Mouse (Mus musculus) frontal cortex, adult 2 months (tissue): Measurements from ENCODE around the gene Itln1. TPM values are rescaled to one million over a fixed set of nuclear protein-coding genes. Genes with fewer than 3 reads are reported as not detected.
A peak's percentile ranks its signal among the peaks of the same experiment; 100 is the strongest.

ENCODE experiments used
- DNase-seq, 2 experiments: peaks; one replicate each; pipeline ENCODE4 v3.0.0; 2022; ENCODE audit warnings: low spot score in 1 of 2; ENCODE audit errors: extremely low spot score in 1 of 2
- polyA plus RNA-seq: library from polyadenylated mRNA; depleted of rRNA; stranded (reverse); fragments of >200 nt; gene quantifications from 2 replicates; pipeline ENCODE4 v1.2.3, GENCODE M21; 2012; rRNA removed

Gene Itln1
- not detected in 2 replicates for polyA plus RNA-seq

- no peak for DNase-seq
Measured at GRCm38 (mm10) chr1:171535194-171535593, at the start of gene Itln1. Gene Itln1 (minus strand): TSS chr1:171535294.

- DNase-seq = no peak
Measured at GRCm38 (mm10) chr1:171584584-171584983, 49.5 kb upstream of the Itln1 start.

- DNase-seq = no peak
Measured at GRCm38 (mm10) chr1:171577168-171577567, 42.1 kb upstream of the Itln1 start.

- peak in 1 of 2 experiments; percentile 11 for DNase-seq
Measured at GRCm38 (mm10) chr1:171568436-171568835, 33.3 kb upstream of the Itln1 start.

GRCm38 (mm10) chr1:171566777-171567176, 31.7 kb upstream of the Itln1 start:
- peak in 1 of 2 experiments; percentile 65 for DNase-seq

GRCm38 (mm10) chr1:171565888-171566287, 30.8 kb upstream of the Itln1 start:
- DNase-seq = no peak

GRCm38 (mm10) chr1:171564247-171564646, 29.2 kb upstream of the Itln1 start:
- peak in 1 of 2 experiments; percentile 2 for DNase-seq

- DNase-seq = no peak
Measured at GRCm38 (mm10) chr1:171563042-171563441, 27.9 kb upstream of the Itln1 start.

- no peak for DNase-seq
Measured at GRCm38 (mm10) chr1:171561639-171562225, 26.6 kb upstream of the Itln1 start.

GRCm38 (mm10) chr1:171561200-171561599, 26.1 kb upstream of the Itln1 start:
- no peak for DNase-seq

- DNase-seq = no peak
Measured at GRCm38 (mm10) chr1:171560262-171560661, 25.2 kb upstream of the Itln1 start.

- no peak for DNase-seq
Measured at GRCm38 (mm10) chr1:171558898-171559297, 23.8 kb upstream of the Itln1 start, which contains the start of gene Cd244a. Gene Cd244a (plus strand): TSS chr1:171559193.

GRCm38 (mm10) chr1:171558407-171558806, 23.3 kb upstream of the Itln1 start:
- no peak for DNase-seq

- DNase-seq = no peak
Measured at GRCm38 (mm10) chr1:171556366-171556765, 21.3 kb upstream of the Itln1 start.

- no peak for DNase-seq
Measured at GRCm38 (mm10) chr1:171553359-171554341, 18.6 kb upstream of the Itln1 start.

- DNase-seq = no peak
Measured at GRCm38 (mm10) chr1:171552230-171552629, 17.1 kb upstream of the Itln1 start.

GRCm38 (mm10) chr1:171551326-171551725, 16.2 kb upstream of the Itln1 start:
- DNase-seq = no peak

- DNase-seq = no peak
Measured at GRCm38 (mm10) chr1:171540694-171541093, 5.6 kb upstream of the Itln1 start.

GRCm38 (mm10) chr1:171534557-171534956, 537 bp downstream of the Itln1 start:
- no peak for DNase-seq

- DNase-seq = no peak
Measured at GRCm38 (mm10) chr1:171532830-171533229, 2.3 kb downstream of the Itln1 start.

- no peak for DNase-seq
Measured at GRCm38 (mm10) chr1:171531367-171531766, 3.7 kb downstream of the Itln1 start.

- DNase-seq = no peak
Measured at GRCm38 (mm10) chr1:171515557-171515956, 19.5 kb downstream of the Itln1 start.
